Mouse (Mus musculus) retina, postnatal 7 days (tissue): ENCODE data around the gene Psma4.

Source experiments
- DNase-seq: peaks from one replicate; pipeline ENCODE4 v3.0.0-alpha.2; 2012; ENCODE audit warnings: low read depth, low spot score

The Psma4 gene

DNA sequence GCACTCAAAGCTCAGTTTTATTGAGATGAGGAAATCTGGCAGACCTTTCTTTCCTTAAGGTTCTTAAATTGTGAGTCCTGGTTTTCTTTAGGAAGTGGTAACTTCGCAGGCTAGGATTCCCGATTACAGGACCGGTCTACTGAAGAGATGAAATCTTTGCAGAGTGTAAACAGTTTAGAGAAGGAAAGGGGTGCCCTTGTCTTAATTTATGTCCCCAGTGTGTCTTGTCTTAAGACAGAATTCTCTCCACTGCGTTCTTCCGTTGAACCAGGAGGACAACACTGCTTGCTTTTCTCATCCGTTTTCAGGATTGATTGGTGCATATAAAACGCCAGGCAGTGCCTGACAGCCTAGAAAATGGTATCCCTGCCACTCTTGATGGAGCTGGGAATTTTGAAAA lies 31.8 kb downstream of the Psma4 start:
- no peak for DNase-seq

DNA sequence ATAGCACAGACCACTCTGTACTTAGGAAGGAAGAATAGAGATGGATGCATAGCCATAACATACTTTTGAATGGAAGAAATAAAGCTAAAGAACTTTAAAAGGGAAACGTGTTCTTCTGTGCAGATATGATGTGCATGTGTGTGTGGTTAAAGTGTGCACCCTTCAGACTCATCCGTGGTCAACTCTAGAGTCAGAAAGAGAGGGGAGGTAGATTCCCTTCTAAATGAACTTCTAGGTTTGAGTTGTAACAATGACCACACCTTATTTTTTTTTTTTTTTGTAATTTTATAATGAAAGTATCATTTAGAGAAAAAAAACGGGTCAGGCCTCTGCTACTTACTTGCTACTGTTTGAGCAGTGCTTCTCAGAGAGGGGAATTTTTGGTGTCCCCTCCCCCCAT lies 39.8 kb downstream of the Psma4 start:
- DNase-seq = no peak

DNA sequence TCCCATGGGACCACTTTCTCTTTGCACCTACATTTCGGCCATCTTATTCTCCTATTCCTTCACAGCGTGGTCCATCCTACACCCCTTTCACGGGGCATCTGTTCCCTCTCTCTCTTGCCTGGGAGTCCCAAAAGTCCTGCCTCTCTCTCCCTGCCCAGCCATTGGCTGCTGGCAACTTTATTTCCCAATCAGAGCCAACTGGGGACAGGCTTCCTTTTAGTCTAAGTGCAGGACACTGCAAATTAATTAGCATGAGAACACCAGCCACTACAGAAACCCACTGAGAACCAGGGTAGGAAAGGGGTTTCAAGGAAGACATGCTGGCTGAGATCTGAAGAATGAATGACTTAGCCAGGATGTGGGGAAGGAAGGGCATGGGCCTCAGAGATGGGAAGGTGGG lies 43.8 kb downstream of the Psma4 start:
- DNase-seq = no peak

DNA sequence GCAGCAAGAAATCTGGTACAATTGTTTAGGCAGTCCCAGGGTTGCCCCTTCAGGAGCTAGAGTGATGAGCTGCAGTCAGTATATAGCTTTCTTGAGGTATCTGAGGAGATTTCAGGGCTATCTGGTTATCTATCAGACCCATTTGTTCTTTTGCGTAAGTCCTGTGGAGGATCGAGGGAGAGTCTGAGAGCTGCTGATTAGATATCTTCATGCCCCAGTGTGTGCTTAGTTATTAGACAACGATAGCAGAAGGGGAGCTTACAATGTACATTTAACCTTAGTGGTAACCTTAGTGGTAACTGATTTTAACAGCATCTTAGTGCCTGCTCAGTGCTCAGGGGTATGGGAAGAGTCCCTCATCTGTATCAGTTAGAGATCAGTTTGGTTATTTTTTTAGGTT lies 45.1 kb downstream of the Psma4 start:
- DNase-seq = no peak

DNA sequence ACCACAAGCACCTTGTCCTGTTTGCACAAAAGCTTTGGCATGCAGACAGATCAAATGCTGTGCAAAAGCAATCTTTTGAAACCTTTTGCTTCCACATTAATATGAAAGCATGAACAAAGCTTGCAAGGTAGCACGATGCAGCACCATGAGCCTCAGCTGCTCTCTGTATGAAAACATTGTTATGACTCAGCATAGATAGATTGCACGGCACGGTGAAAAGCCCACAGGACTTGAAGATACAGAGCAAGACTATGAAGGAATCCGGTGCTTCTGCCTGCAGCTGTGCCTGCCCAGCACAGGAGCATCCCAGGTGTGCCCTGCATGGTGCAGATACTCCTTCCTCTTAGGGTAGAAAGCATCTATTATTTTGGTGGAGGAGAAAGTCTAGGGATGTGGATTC lies 53.0 kb downstream of the Psma4 start:
- DNase-seq = no peak
